Mouse (Mus musculus) embryo, embryonic 10.5 days (tissue): Measurements from ENCODE around the gene Kdelc2.
A peak's percentile ranks its signal among the peaks of the same experiment; 100 is the strongest.

Source experiments
- DNase-seq: peaks from one replicate; pipeline ENCODE4 v3.0.0-alpha.2; 2015; ENCODE audit warnings: low spot score

Kdelc2 gene

GRCm38 (mm10) chr9:53383951-53384866, at the start of gene Kdelc2:
Gene Kdelc2 (plus strand): TSS chr9:53384025.
- peak; percentile 91 for DNase-seq

- DNase-seq: no peak
These were observed 48.7 kb upstream of the Kdelc2 start for GRCm38 (mm10) chr9:53335131-53335530.

- DNase-seq: no peak
These were observed 44.2 kb upstream of the Kdelc2 start for GRCm38 (mm10) chr9:53339603-53340002.

GRCm38 (mm10) chr9:53340328-53340916, 43.4 kb upstream of the Kdelc2 start:
- peak; percentile 20 for DNase-seq

GRCm38 (mm10) chr9:53340969-53341368, 42.9 kb upstream of the Kdelc2 start:
- peak; percentile 58 for DNase-seq

- no peak for DNase-seq
These were observed 41.8 kb upstream of the Kdelc2 start for GRCm38 (mm10) chr9:53341981-53342380.

- no peak for DNase-seq
These were observed 39.0 kb upstream of the Kdelc2 start for GRCm38 (mm10) chr9:53344646-53345432.

- no peak for DNase-seq
These were observed 38.1 kb upstream of the Kdelc2 start for GRCm38 (mm10) chr9:53345728-53346127.

GRCm38 (mm10) chr9:53346402-53346801, 37.4 kb upstream of the Kdelc2 start:
- no peak for DNase-seq

- DNase-seq: no peak
These were observed 34.6 kb upstream of the Kdelc2 start for GRCm38 (mm10) chr9:53349211-53349610.

- no peak for DNase-seq
These were observed 33.5 kb upstream of the Kdelc2 start for GRCm38 (mm10) chr9:53350331-53350730.

- DNase-seq: no peak
These were observed 31.9 kb upstream of the Kdelc2 start for GRCm38 (mm10) chr9:53351899-53352298.

GRCm38 (mm10) chr9:53353161-53353560, 30.7 kb upstream of the Kdelc2 start:
- no peak for DNase-seq

- no peak for DNase-seq
These were observed 27.3 kb upstream of the Kdelc2 start for GRCm38 (mm10) chr9:53356219-53357155.

- DNase-seq: no peak
These were observed 12.5 kb upstream of the Kdelc2 start for GRCm38 (mm10) chr9:53371339-53371738.

GRCm38 (mm10) chr9:53375907-53376306, 7.9 kb upstream of the Kdelc2 start:
- DNase-seq: no peak

- DNase-seq: no peak
These were observed 7.0 kb upstream of the Kdelc2 start for GRCm38 (mm10) chr9:53376820-53377219.

GRCm38 (mm10) chr9:53377597-53377996, 6.2 kb upstream of the Kdelc2 start:
- no peak for DNase-seq

GRCm38 (mm10) chr9:53378171-53378570, 5.7 kb upstream of the Kdelc2 start:
- DNase-seq: no peak

GRCm38 (mm10) chr9:53380595-53380994, 3.2 kb upstream of the Kdelc2 start:
- DNase-seq: no peak

- DNase-seq: no peak
These were observed 2.7 kb upstream of the Kdelc2 start for GRCm38 (mm10) chr9:53381113-53381615.
